Mouse (Mus musculus): ENCODE measurements around the gene Fam84b.
A peak's percentile ranks its signal among the peaks of the same experiment; 100 is the strongest.

The Fam84b gene

DNA sequence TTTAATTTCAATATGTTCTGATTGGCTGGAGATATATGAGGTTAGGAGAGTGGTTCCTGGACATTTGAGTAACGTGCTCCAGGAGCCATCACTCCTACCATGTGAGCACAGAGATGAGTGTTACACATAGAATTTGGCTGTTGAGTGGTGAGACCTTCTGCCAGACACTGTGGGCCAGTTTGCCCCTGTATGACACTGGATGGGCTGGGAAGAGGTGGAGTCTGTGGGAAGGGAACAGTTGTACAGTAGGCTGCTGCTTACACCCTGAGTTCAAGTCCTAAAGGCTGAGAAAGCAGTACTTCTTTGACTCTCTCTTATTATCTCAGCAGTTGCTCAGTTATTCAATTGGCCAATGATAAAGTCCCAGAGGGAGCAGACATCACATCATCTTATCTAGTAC lies 27.4 kb downstream of the Fam84b start:
- no peak for DNase-seq

DNA sequence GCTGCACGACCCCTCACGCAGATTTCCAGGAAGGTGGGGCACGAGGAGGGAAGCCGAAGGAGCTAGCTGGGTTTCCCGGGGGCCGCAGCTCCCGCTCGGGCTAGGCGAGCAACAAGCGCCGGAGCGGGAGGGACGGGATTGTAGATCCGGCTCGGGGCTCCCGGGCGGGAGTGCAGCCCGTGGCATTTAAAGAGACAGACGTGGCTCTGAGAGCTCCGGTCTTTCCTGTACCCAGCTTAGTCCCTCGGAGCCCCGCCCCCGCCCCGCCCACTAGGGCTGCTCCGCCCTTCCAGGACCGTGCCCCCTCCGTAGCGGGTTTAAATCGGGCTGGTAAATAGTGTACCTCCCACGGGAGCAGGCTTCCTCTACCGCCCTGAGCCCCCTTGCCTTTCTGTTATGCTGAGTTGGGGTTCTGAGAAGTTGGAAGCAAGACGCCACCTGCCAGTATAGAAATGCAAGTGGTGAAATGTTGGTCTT lies 28.8 kb downstream of the Fam84b start:
- peak; percentile 96 for DNase-seq

DNA sequence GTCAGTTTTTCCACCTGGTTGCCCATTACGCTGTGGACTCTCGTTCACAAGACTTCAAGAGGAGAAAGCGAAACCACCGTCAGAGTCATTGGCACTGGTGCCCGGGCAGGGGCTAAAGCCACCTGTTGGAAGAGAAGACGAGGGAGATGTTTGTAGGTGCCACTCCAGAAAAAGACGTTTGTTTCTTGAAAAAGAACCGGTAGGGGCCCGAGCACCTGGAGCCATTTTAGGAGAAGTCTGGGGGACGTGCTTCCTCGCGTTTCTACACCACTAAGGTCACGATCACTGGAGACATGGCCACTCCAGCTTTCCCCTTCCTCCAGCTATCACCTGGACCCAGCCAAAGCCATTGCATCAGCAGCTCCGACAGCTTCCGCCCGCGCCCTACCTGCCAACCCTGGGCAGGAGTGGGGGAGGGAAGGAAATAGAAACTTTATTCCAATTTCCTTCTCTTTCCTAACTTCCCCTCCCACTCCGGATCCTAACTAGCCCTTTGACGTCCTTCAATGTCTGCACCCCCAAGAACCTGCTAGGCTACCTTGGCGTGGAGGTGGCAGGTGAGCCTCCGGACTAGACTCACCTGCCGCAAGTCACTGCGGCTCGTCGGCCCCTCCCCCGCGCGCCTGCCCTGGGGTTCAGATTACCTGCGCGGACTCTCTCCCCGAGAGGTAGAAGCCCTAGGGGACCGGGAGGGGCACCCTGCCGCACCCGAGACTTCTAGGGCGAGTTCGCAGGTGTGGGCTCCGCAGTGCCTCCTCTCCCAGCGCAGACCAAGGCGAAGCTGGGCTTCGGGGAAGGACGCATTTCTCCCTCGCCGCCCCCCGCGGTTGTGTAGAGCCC lies 29.5 kb downstream of the Fam84b start:
- DNase-seq, result peak; percentile 69

DNA sequence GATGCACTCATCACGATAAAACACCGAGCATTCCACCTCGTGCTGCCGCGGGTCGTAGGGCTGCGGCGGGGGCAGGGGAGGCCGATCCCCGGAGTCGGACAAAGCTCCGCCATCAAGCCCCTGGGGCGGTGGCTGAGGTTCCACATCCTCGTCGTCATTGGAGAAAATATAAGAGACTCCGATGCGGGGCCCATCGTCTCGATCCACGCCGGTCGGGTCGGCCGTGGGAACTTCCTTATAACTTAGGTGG lies 30.0 kb downstream of the Fam84b start:
- no peak for DNase-seq

DNA sequence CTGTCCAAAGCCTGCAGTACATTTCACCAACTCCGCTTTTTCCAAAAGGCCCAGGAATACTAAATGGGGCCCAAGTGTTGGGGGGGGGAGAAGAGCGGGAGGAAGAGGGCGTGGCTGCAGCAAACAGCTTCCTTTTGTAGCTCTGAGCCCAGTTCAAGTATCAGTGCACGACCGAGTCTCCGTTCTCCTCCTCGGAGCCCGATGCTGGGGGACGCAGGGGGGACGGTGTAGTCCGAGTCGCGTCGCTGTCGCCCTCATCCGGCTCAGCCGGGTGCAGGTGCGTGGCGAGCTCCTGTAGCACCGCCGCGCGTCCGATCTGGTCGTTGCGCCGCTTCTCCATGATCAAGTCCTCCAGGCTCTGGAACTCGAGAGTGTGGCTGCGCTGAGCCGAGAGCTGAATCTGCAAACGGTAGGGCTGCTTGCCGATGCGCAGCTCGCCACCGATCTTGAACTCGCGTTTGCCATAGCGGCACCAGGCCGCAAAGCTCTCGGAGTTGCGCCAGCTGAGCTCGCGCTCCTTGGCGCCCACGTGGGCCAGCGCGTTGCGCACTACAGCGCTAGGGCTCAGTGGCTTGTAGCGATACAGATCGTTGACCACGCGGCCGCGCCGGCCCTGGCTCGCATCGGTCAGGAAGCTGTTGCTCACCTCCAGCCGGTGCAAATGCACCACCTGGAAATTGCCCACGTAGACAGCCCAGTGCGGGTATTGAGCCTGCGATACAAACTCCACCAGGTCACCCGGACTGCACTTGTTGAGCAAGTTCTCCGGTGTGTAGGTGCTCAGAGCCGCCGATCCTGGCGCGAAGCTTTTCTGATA lies 30.6 kb downstream of the Fam84b start:
- peak; percentile 86 for DNase-seq

DNA sequence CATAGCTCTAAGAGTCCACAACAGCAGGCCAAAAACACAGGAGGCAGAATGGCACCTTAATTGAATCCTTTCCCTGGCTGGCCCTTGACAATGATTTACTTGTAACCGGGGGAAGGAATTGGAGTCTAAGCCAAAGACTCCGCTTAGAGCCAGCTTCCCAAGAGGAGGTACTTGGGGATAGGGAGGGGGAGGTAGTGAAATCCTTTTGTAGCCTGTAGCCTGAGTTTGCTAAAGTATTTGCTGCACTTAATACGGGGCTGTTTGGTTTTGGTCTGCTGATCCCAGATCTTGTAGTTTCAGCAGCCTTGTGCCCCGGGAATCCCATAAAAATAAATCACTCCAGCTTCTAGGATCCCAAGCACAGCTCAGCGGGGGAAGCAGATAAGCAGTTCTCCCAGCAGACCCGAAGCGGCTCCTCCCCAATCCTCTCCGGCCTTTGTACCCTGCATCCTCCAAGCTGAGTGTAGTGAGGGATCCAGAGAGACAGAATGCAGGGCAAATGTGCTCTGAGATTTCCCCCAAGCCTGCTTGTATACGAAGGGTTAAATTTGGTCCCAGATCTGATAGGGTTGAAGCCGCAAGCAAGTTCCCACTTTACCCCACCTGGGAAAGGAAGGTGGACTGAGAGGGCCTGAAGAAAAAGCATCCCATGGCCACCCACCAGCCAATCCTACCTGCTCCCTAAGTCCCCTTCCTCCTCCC lies 31.3 kb downstream of the Fam84b start:
- peak; percentile 89 for DNase-seq

DNA sequence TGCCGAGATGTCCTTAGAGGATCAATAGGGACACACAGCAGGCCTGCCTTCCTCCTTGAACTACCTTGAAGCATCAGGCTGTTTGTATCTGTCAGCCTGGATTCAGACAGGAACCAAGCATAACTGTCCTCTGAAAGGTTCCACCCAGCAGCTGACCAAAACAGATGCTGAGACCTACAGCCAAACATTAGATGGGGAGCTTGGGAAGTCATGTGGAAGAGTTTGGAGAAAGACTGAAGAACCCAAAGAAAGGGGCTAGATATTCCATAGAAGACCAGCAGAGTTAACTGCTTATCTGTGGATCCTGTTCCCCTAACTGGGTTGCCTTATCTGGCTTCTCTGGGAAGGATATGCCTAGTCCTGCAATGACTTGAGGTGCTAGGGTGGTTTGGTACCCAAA lies 35.1 kb downstream of the Fam84b start:
- no peak for DNase-seq

DNA sequence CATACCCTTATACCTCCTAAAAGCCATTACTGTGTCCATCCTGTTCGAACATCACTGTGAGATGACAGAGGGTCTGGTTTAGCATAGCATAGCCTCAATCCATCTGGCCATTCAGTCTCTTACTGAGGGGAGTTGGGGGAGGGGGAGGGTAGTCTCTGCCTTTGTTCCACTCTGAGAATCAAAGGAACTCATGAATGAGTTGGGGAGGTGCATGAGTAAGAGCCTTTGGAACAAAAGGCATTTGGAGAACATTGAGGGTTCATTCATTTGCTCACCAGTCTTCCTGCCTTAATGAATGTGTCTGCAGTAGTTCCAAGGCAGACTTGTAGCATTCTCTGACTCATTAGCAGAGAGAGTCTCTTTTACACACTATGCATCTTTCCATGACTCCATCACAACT lies 37.1 kb downstream of the Fam84b start:
- no peak for DNase-seq

DNA sequence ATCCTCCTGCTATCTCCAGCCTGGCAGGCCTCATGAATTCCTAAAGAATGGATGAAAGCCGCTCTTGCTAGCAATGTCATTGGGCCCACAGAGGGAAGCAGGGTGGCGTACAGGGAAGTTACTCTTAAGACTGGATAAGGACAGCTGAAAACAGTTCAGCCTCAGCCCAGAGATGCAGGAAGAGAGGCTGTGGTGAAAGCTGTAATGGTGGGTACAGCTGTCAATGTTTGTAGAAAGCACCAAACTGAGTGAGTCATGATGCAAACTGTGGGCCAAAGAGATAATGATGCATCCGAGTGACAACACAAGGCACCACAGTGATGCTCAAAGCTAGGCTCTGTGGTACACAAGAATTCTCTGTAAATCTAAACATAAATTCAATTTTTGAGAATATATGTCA lies 39.0 kb downstream of the Fam84b start:
- DNase-seq, result no peak

DNA sequence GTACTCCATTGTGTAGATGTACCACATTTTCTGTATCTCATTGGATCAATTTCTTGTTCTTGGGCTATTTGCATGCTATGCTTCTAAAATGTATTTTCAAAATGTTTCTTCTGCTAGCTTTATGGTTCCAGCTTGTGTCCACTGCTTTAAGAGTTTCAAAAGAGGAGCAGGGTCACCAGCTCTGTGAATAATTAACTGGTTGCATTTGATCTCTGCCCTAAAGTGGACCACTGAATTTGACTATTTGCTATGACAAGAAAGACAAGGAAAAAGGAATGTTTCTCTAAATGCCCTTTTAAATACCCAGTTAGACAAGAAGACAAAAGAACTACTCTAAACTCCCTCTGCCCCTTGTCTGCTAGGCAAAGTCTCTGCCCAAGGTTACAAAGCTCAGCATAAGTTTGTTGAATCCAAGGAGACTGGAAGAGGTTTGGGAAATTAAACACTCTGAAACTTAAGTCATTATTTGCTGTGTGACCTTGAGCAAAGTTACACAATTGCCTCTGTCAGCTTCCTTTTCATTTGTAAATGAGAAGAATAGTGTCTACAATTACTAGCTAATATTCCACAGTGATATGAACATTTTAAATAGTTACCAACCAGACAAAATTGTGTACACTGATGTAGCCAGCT lies 60.4 kb downstream of the Fam84b start:
- DNase-seq, result peak; percentile 83

DNA sequence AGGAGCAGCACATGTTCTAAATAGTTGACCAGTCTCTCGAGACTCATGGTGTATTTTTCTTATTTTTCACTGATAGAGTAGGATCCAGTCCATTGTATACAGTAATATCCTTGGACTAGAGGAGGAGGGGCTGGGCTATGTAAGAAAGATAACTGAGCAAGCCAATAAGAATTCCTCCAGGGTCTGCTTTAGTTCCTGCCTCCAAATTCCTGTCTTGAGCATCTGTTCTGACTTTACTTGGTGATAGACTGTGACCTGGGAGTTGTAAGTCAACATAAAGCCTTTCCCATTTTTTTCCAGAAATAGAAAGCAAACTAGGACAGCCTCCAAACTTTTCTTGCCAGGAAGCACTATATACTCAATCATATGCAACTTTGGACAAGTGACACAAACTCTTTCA lies 64.5 kb downstream of the Fam84b start:
- DNase-seq, result no peak

DNA sequence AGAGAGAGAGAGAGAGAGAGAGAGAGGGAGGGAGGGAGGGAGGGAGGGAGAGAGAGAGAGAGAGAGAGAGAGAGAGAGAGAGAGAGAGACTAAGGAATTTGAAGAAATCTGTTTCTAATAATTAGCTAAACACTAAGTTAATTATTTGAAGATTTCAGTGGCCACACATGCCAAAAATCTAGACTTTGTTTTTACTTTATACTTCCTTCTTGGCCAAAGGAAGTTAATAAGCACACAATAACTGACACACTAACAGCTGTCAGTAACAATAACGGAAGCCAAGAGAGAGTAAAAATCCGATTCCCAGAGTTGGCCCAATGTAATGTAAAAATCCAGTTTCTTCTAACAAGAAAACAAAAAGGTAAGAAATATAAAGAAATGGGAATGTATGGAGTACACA lies 69.8 kb downstream of the Fam84b start:
- peak; percentile 75 for DNase-seq

DNA sequence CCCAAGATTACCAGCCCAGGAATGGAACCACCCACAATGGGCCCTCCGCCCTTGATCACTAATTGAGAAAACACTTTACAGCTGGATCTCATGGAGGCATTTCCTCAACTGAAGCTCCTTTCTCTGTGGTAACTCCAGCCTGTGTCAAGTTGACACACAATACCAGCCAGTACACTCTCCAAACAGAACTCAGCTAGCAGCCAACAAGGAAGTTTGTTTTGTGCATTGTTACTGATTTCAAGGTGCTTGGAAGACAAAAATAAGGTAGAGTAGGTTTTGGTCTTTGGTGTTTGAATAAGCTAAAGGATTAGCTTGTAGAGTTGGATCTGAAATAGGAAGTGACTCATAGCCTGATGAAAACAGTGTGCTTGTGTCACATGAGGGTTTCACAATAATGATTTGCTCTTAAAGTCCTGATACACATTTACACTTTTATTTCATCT lies 74.0 kb downstream of the Fam84b start:
- no peak for DNase-seq

DNA sequence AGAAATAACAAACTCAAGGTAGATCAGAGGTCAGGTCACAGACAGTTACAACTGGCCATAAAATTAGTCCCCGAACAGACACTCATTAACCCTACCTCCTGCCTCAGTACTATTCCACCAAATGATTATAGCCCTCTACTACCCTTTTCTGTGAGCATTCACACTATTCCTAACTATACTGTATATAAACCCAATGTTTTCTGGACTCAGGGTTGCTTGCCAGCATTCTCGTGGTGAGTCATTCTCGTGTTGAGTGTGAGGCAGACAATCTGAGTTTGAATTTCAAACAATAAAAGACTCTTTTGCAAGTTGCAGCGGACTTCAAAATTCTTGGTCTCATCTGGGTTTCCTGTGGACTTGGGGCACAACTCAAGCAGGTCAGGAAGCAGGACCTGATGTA lies 74.5 kb downstream of the Fam84b start:
- DNase-seq, result no peak
